Mouse (Mus musculus): Measurements from ENCODE around the gene Sept1.

GRCm38 (mm10) chr7:127255965-127256364 lies 23.0 kb upstream of the Sept1 start:
- TF ChIP-seq GATA1 (IDR thresholded peaks at IDR 0.05; ENCODE audit: borderline replicate concordance, low read length) (no peak), GATA2 (IDR thresholded peaks at IDR 0.05; ENCODE audit: borderline replicate concordance, low read depth, low read length) (no peak)

Measured in G1E (cell line).